Comparison of ENCODE assay signal across 8 mouse cellular contexts in the genomic region with DNA sequence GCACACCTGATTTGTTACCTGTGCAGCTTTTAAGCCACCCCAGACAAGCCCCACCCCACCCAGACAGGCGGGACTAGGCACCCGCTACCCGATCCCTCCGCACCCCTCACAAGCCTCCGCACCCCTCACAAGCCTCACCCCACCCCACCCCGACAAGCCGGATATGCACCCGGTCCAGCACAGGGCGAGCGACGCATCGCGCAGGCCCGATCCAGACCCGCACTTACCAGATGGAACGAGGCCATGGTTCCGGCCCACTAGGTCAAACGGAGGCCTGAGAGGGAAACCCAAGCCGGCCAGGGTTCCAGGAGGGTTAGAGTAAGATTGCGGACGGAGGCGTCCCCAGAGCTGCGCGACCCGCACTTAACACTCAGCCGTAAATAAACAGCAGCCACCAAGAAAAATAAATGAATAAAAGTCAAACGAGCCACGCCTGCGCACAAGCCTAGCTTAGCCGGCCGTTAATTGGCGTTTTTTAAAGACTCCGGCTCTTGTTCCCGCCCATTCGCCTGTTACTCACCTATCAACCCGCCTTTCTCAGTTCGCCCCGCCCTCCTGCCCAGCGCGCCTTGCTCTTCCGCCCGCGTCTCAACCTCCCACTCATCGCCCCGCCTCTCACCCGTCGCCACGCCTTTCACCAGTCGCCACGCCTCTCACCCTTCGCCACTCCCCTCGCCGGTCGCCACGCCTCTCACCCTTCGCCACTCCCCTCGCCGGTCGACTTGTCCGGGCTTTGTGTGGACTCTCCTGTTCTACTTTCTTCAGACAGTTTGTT. TPM values are rescaled to one million over a fixed set of nuclear protein-coding genes. Genes with fewer than 3 reads are reported as not detected.
A peak's percentile ranks its signal among the peaks of the same experiment; 100 is the strongest.
DNase-seq lines count a peak whose midpoint lies in the region; ATAC-seq and TF ChIP-seq lines count a peak whose summit lies in the region.

TSS of gene Cenpc1 (minus strand) at position 483 of the 775 bp plus-strand sequence.

- WGBS in cerebellum, adult 2 months, result under 1% methylated on average over 60 of the region's 60 CpGs
- 1% methylated on average over 60 of the region's 60 CpGs for WGBS in forebrain, postnatal 0 days
- under 1% methylated on average over 60 of the region's 60 CpGs for WGBS in lung, embryonic 15.5 days

- TF ChIP-seq EP300 in MEL (IDR thresholded peaks at IDR 0.05; ENCODE audit: low read depth in 1 of 2, low read length in 2 of 2), result no peak

- no peak for TF ChIP-seq RAD21 in MEL (IDR thresholded peaks at IDR 0.05; ENCODE audit: low read depth, low read length)

- peak in 1 of 2 experiments; percentile 90; a peak in 2 of 4 replicates for TF ChIP-seq POLR2A in MEL (IDR thresholded peaks at IDR 0.05; ENCODE audit: control insufficient read depth in 1 of 2, insufficient read depth in 1 of 2, low read depth in 1 of 2, low read length in 2 of 2, poor library complexity in 1 of 2)
- 0 out of 2 replicates have a peak, but pooled peaks have one; percentile 13 for TF ChIP-seq POLR2A in cerebellum, adult 2 months (IDR thresholded peaks at IDR 0.05; ENCODE audit: borderline replicate concordance, insufficient read depth, low read length)

- peak within 1 kb of the TSS; percentile 97 for H3K27ac ChIP-seq in MEL (ENCODE audit: control insufficient read depth, low read depth, low read length)
- H3K27ac ChIP-seq in cerebellum, adult 2 months (ENCODE audit: insufficient read depth, low read length), result peak within 1 kb of the TSS; percentile 60; the same call in 1 of the 2 replicates
- H3K27ac ChIP-seq in forebrain, postnatal 0 days (ENCODE audit: low read depth, low read length), result peak within 1 kb of the TSS; percentile 89
- peak within 1 kb of the TSS; percentile 96 for H3K27ac ChIP-seq in lung, embryonic 15.5 days

- peak; percentile 99 for DNase-seq in MEL (ENCODE audit: low read depth, low spot score)
- DNase-seq in cerebellum, adult 2 months, result peak; percentile 94 to 95
- peak; percentile 93 for DNase-seq in forebrain, postnatal 0 days
- peak; percentile 98 for DNase-seq in heart, postnatal 4 days
- DNase-seq in layer of hippocampus, adult 8-10 months (ENCODE audit: low spot score in 2 of 2), result peak; percentile 94
- DNase-seq in ovary, adult 18-20 months (ENCODE audit: low spot score), result peak; percentile 96
- peak; percentile 97 for DNase-seq in thymus, postnatal 0 days (ENCODE audit: low spot score)

- H3K9ac ChIP-seq in MEL (ENCODE audit: control insufficient read depth, low read depth, low read length, poor library complexity, severe bottlenecking), result peak within 1 kb of the TSS; percentile 96
- peak within 1 kb of the TSS; percentile 88 for H3K9ac ChIP-seq in forebrain, postnatal 0 days
- peak within 1 kb of the TSS; percentile 81 for H3K9ac ChIP-seq in lung, embryonic 15.5 days

- no peak for TF ChIP-seq CTCF in MEL (IDR thresholded peaks at IDR 0.05 in 2 of 3, conservative IDR thresholded peaks at IDR 0.05 in 1 of 3; ENCODE audit: control insufficient read depth in 1 of 3, insufficient read depth in 1 of 3, low read depth in 2 of 3, low read length in 3 of 3, poor library complexity in 1 of 3, severe bottlenecking in 1 of 3)
- no peak for TF ChIP-seq CTCF in cerebellum, adult 2 months (IDR thresholded peaks at IDR 0.05; ENCODE audit: borderline replicate concordance, insufficient read depth, low read depth, low read length)
- TF ChIP-seq CTCF in forebrain, postnatal 0 days (IDR thresholded peaks at IDR 0.05; ENCODE audit: low read depth), result no peak

- peak within 1 kb of the TSS; percentile 87 to 93 for H3K4me3 ChIP-seq in MEL (ENCODE audit: control insufficient read depth in 1 of 2, insufficient read depth in 1 of 2, low read depth in 2 of 2, low read length in 2 of 2)
- peak within 1 kb of the TSS; percentile 80 for H3K4me3 ChIP-seq in cerebellum, adult 2 months (replicated peaks; ENCODE audit: insufficient read depth, low read depth, low read length)
- peak within 1 kb of the TSS; percentile 78 for H3K4me3 ChIP-seq in forebrain, postnatal 0 days (ENCODE audit: low read depth, low read length)
- H3K4me3 ChIP-seq in lung, embryonic 15.5 days, result peak within 1 kb of the TSS; percentile 84

- peaks cover 10% of the 10 kb centered on the region for H3K79me2 ChIP-seq in MEL (ENCODE audit: control insufficient read depth, insufficient read depth, low read length, poor library complexity)

- no peaks in the 10 kb centered on the region for H3K9me3 ChIP-seq in MEL (replicated peaks; ENCODE audit: insufficient read depth, low read length)
- no peaks in the 10 kb centered on the region for H3K9me3 ChIP-seq in forebrain, postnatal 0 days (ENCODE audit: low read length)
- H3K9me3 ChIP-seq in lung, embryonic 15.5 days, result no peaks in the 10 kb centered on the region

- H3K36me3 ChIP-seq in MEL (ENCODE audit: control insufficient read depth in 1 of 2, insufficient read depth in 2 of 2, low read length in 2 of 2), result peaks cover 0 to 18% of the 10 kb centered on the region in 2 experiments; a peak in 2 of 4 replicates
- no peaks in the 10 kb centered on the region for H3K36me3 ChIP-seq in forebrain, postnatal 0 days (ENCODE audit: insufficient read depth)
- no peaks in the 10 kb centered on the region for H3K36me3 ChIP-seq in lung, embryonic 15.5 days

- peak within 1 kb of the TSS; percentile 48 for H3K4me2 ChIP-seq in forebrain, postnatal 0 days (ENCODE audit: low read depth)
- peak within 1 kb of the TSS; percentile 78 for H3K4me2 ChIP-seq in lung, embryonic 15.5 days

- no peaks in the 10 kb centered on the region for H3K27me3 ChIP-seq in MEL (ENCODE audit: control insufficient read depth in 1 of 2, insufficient read depth in 2 of 2, low read length in 2 of 2)
- H3K27me3 ChIP-seq in cerebellum, adult 2 months (ENCODE audit: control insufficient read depth, insufficient read depth, low read length), result no peaks in the 10 kb centered on the region
- no peaks in the 10 kb centered on the region for H3K27me3 ChIP-seq in forebrain, postnatal 0 days (ENCODE audit: insufficient read depth, low read length)
- H3K27me3 ChIP-seq in lung, embryonic 15.5 days, result no peaks in the 10 kb centered on the region

- peak; percentile 93 for ATAC-seq in forebrain, postnatal 0 days
- ATAC-seq in lung, embryonic 15.5 days (ENCODE audit: borderline replicate concordance, extremely low read depth, low FRiP score, low TSS enrichment), result peak; percentile 95

- H3K4me1 ChIP-seq in MEL (ENCODE audit: control insufficient read depth in 1 of 2, insufficient read depth in 2 of 2, low read length in 2 of 2), result peaks cover 5 to 6% of the 10 kb centered on the region in 2 experiments; a peak in 3 of 4 replicates
- no peaks in the 10 kb centered on the region for H3K4me1 ChIP-seq in cerebellum, adult 2 months (ENCODE audit: control insufficient read depth, insufficient read depth, low read length)
- peaks cover 10% of the 10 kb centered on the region; the same call in 1 of the 2 replicates for H3K4me1 ChIP-seq in forebrain, postnatal 0 days (ENCODE audit: insufficient read depth)
- H3K4me1 ChIP-seq in lung, embryonic 15.5 days, result 0 out of 2 replicates have a peak, but pooled peaks cover 10% of the 10 kb centered on the region

TF ChIP-seq in MEL, 35 proteins besides CTCF, POLR2A, EP300 and RAD21 (continues in another document):
- peak; percentile 79 for TF ChIP-seq NELFE (IDR thresholded peaks at IDR 0.05; ENCODE audit: low read depth, low read length)
- TF ChIP-seq MYB (IDR thresholded peaks at IDR 0.05; ENCODE audit: low read depth, low read length), result no peak
- TF ChIP-seq USF2 (IDR thresholded peaks at IDR 0.05; ENCODE audit: borderline replicate concordance in 1 of 2, insufficient read depth in 1 of 2, low read depth in 1 of 2, low read length in 2 of 2), result no peak
- no peak; the same call in none of the 2 replicates for TF ChIP-seq MXI1 (IDR thresholded peaks at IDR 0.05; ENCODE audit: low read depth, low read length)
- TF ChIP-seq ETS1 (IDR thresholded peaks at IDR 0.05; ENCODE audit: low read depth, low read length), result no peak
- TF ChIP-seq TCF12 (IDR thresholded peaks at IDR 0.05; ENCODE audit: low read depth, low read length), result no peak
- TF ChIP-seq SMC3 (IDR thresholded peaks at IDR 0.05; ENCODE audit: low read depth, low read length), result no peak
- TF ChIP-seq POLR2AphosphoS2 (IDR thresholded peaks at IDR 0.05; ENCODE audit: low read length), result peak; percentile 61; the same call in 1 of the 2 replicates
- TF ChIP-seq JUND (IDR thresholded peaks at IDR 0.05; ENCODE audit: low read depth, low read length), result no peak
- no peak for TF ChIP-seq GATA1 (IDR thresholded peaks at IDR 0.05; ENCODE audit: low read depth, low read length)
- TF ChIP-seq KAT2A (conservative IDR thresholded peaks at IDR 0.05; ENCODE audit: low read depth, low read length), result no peak
- TF ChIP-seq CHD1 (IDR thresholded peaks at IDR 0.05; ENCODE audit: low read depth, low read length), result no peak
- TF ChIP-seq NRF1 (IDR thresholded peaks at IDR 0.05; ENCODE audit: insufficient read depth, low read depth, low read length, poor library complexity, severe bottlenecking), result peak; percentile 74
- TF ChIP-seq MAX (IDR thresholded peaks at IDR 0.05; ENCODE audit: low read length), result no peak; the same call in 1 of the 2 replicates
- peak; percentile 54; the same call in 1 of the 2 replicates for TF ChIP-seq ELF1 (IDR thresholded peaks at IDR 0.05; ENCODE audit: low read depth, low read length)
- TF ChIP-seq UBTF (IDR thresholded peaks at IDR 0.05; ENCODE audit: borderline replicate concordance, insufficient read depth, low read depth, low read length), result no peak
- no peak for TF ChIP-seq RCOR1 (IDR thresholded peaks at IDR 0.05; ENCODE audit: low read depth, low read length)
- peak; percentile 23; the same call in 1 of the 2 replicates for TF ChIP-seq SIN3A (IDR thresholded peaks at IDR 0.05; ENCODE audit: low read length)
- peak; percentile 11; the same call in 1 of the 2 replicates for TF ChIP-seq MAZ (IDR thresholded peaks at IDR 0.05; ENCODE audit: low read depth, low read length)
- TF ChIP-seq ZMIZ1 (IDR thresholded peaks at IDR 0.05; ENCODE audit: low read depth, low read length), result peak; percentile 75; the same call in 1 of the 2 replicates
- TF ChIP-seq HCFC1 (IDR thresholded peaks at IDR 0.05; ENCODE audit: low read depth, low read length), result peak; percentile 54

RNA-seq across cellular contexts. Expression of gene Cenpc1, which starts in this region (rescaled TPM):
- total RNA-seq in MEL (2012; rRNA removed), result 9.6 and 11.6 TPM in 2 replicates
- polyA plus RNA-seq in MEL (2012; ENCODE audit: insufficient read depth in 1 of 2, insufficient read length in 2 of 2, low read depth in 1 of 2, low replicate concordance in 2 of 2, missing spikeins in 1 of 2), result 10 to 100 TPM in 1 of 2 experiments, not detected in 1; 12.6 TPM
- 16.2 and 17.2 TPM in 2 replicates for polyA plus RNA-seq in cerebellum, adult 2 months (2012; rRNA removed)
- total RNA-seq in forebrain, postnatal 0 days (2014; rRNA removed), result 29.1 and 30.4 TPM in 2 replicates
- polyA plus RNA-seq in forebrain, postnatal 0 days (2015; fragmentation: Nextera tagmentation; extraction: Ambion mirVana), result 17.6 and 22.9 TPM in 2 replicates
- 10 to 100 TPM; 16.6 to 19.0 TPM for total RNA-seq in heart, postnatal 4 days (2021)
- total RNA-seq in layer of hippocampus, adult 8-10 months (2022), result 10 to 100 TPM; 21.4 to 25.5 (median 23.4) TPM
- polyA plus RNA-seq in lung, embryonic 15.5 days (2015; fragmentation: Nextera tagmentation; extraction: Ambion mirVana), result 35.5 and 38.5 TPM in 2 replicates
- polyA plus RNA-seq in thymus, postnatal 0 days (2015; fragmentation: Nextera tagmentation; extraction: Ambion mirVana), result 27.8 and 32.1 TPM in 2 replicates

Comparison
In these comparisons a context has a peak if more than half of its experiments do, and no peak if none do; other contexts are left out.
1. Peak in every context shown above with its lines: DNase-seq, ATAC-seq, H3K4me3 ChIP-seq and H3K27ac ChIP-seq.